Mouse (Mus musculus) forebrain, embryonic 11.5 days (tissue): ENCODE data around the gene Kcnd3. TPM values are rescaled to one million over a fixed set of nuclear protein-coding genes. Genes with fewer than 3 reads are reported as not detected.

Experiments used
- ATAC-seq: fragments of 200-750 bp; cut with Nextera tagmentation; replicated peaks from 2 replicates; pipeline ENCODE4 v1.8.0; 2017; ENCODE audit warnings: moderate TSS enrichment; ENCODE audit not compliant: low FRiP score
- DNase-seq: peaks from one replicate; pipeline ENCODE4 v3.0.0-alpha.2; 2017; ENCODE audit warnings: low spot score
- H3K27ac ChIP-seq: fragments of 300-500 bp; sonication (generic); 2 replicates; pipeline ENCODE4 v1.5.1; 2014; ENCODE audit warnings: low read depth, low read length
- H3K27me3 ChIP-seq: fragments of 300-500 bp; sonication (generic); 2 replicates; pipeline ENCODE4 v1.6.1; 2014; ENCODE audit warnings: mild to moderate bottlenecking, low read length, mixed read lengths; ENCODE audit not compliant: control insufficient read depth, insufficient read depth
- H3K36me3 ChIP-seq: fragments of 300-500 bp; sonication (generic); 2 replicates; pipeline ENCODE4 v1.6.1; 2014; ENCODE audit warnings: mild to moderate bottlenecking, low read length, moderate library complexity, mixed read lengths; ENCODE audit not compliant: control insufficient read depth, insufficient read depth
- H3K4me1 ChIP-seq: fragments of 300-500 bp; sonication (generic); replicated peaks from 2 replicates; pipeline ENCODE4 v1.6.1; 2014; ENCODE audit warnings: low read length, mixed read lengths; ENCODE audit not compliant: control insufficient read depth, insufficient read depth
- H3K4me2 ChIP-seq: fragments of 300-500 bp; sonication (generic); 2 replicates; pipeline ENCODE4 v1.6.1; 2014; ENCODE audit warnings: low read depth, mild to moderate bottlenecking, low read length, moderate library complexity, mixed read lengths; ENCODE audit not compliant: severe bottlenecking
- H3K4me3 ChIP-seq: fragments of 300-500 bp; sonication (generic); 2 replicates; pipeline ENCODE4 v1.5.1; 2014; ENCODE audit warnings: low read depth, low read length
- H3K9ac ChIP-seq: fragments of 300-500 bp; sonication (generic); 2 replicates; pipeline ENCODE4 v1.6.1; 2014; ENCODE audit warnings: low read length
- H3K9me3 ChIP-seq: fragments of 300-500 bp; sonication (generic); 2 replicates; pipeline ENCODE4 v1.6.1; 2016; ENCODE audit warnings: low read length, mixed read lengths; ENCODE audit not compliant: control insufficient read depth
- WGBS: fragments of 180-500 bp; shearing (Covaris S2); extraction: QIAGEN DNeasy Blood & Tissue Kit; methylation state at CpG from one replicate; pipeline ENCODE4 v1.1.7; 2014; 5-methylcytosine and 5-hydroxymethylcytosine counted together
- polyA plus RNA-seq: library from polyadenylated mRNA; unstranded; fragments of >200 nt; fragmentation: Nextera tagmentation; extraction: Ambion mirVana; gene quantifications from 2 replicates; pipeline ENCODE4 v1.2.1, GENCODE M21; 2014

The Kcnd3 gene
- polyA plus RNA-seq, 1 experiment from 2014 or later: 1.3 TPM

DNA sequence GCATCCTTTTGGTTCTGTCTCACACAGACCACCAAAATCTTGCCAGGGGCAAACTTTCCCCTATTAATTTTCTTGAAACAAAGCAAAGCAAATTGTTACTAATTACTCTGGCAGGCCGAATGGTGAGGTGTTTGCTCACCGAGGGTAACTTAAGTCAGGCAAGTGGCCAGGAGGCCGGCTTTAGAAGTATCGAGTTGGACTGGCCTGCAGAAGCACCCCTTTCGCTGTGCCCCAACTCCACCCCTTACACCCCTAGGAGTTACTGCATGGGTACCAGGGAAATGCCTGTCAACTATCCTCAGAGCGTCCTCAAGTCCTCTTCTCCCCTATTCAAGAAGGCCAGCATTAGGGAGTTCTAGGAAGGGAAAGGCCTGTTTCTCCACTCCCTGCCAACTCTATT, 251.4 kb downstream of the Kcnd3 start:
- Histone ChIP-seq H3K9me3 (no peaks in the 10 kb centered on the region), H3K4me1 (0 out of 2 replicates have a peak, but pooled peaks cover 2% of the 10 kb centered on the region)

DNA sequence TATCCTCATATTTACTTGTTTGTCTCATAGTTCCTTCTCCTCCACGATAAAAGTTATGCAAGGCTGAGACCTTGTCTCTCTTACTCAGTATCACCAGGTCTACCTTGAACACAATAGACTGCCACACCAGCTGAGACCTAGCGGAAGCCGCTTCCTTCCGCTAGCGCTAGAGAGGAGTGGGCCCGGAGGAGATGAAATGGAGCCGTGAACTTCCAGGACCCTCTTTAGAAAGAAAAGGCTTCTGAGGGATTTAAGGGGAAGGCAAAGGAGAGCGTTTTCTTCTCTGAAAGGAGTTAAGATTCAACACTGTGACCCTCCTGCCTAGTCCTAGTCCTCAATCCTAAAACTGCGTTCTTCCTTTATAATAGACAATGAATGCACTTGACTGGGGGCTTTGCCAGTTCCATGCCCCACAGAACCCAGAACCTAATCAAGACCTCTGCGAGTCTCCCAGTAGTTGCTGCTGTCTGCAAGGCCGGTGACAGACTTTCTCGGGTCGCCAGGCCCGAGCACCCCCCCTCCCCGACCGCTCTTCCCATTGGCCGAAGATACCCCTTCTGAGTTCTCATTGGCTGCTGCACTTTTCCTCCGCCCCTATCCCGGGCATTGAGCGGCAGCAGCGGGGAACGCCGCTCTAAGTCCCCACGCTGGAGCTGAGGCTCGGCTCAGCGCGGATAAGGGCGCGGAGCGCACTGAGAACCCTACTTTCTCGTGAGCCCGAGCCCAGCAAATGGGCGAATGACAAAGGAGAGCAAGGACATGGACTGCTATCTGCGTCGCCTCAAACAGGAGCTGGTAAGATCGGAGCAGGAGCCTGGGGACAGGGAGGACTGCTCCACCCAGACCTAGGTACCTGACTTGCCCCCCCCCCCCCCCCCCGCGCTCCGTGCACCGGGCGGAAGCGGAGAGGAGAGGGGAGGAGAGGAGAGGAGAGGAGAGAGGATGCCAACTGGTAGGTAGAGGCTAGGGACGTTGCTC, 252.2 kb downstream of the Kcnd3 start, which contains the start of gene Inka2:
TSS of gene Inka2 (plus strand) at position 569 of the 978 bp plus-strand sequence.
- no peaks in the 10 kb centered on the region for H3K36me3 ChIP-seq
- peak; percentile 91 for DNase-seq
- peak within 1 kb of the TSS; percentile 64 for H3K9ac ChIP-seq
- no peaks in the 10 kb centered on the region for H3K4me1 ChIP-seq
- H3K9me3 ChIP-seq: no peaks in the 10 kb centered on the region
- WGBS: 1% methylated on average over 41 of the region's 43 CpGs
- peaks cover 7% of the 10 kb centered on the region for H3K27me3 ChIP-seq
- H3K4me2 ChIP-seq: peak within 1 kb of the TSS; percentile 99
- H3K4me3 ChIP-seq: peak within 1 kb of the TSS; percentile 57
- no peak within 1 kb of the TSS for H3K27ac ChIP-seq
- ATAC-seq: peak; percentile 98

More for the DNA sequence above, 251.4 kb downstream of the Kcnd3 start:
- H3K9ac ChIP-seq: no peak overlapping the region
- H3K36me3 ChIP-seq: no peaks in the 10 kb centered on the region
- ATAC-seq (no peak), DNase-seq (no peak)
- H3K27ac ChIP-seq: no peak overlapping the region
- peaks cover 7% of the 10 kb centered on the region for H3K27me3 ChIP-seq
- H3K4me2 ChIP-seq: no peak overlapping the region; the same call in 1 of the 2 replicates
- WGBS: 49% methylated on average over 6 of the region's 6 CpGs
- no peak overlapping the region for H3K4me3 ChIP-seq

DNA sequence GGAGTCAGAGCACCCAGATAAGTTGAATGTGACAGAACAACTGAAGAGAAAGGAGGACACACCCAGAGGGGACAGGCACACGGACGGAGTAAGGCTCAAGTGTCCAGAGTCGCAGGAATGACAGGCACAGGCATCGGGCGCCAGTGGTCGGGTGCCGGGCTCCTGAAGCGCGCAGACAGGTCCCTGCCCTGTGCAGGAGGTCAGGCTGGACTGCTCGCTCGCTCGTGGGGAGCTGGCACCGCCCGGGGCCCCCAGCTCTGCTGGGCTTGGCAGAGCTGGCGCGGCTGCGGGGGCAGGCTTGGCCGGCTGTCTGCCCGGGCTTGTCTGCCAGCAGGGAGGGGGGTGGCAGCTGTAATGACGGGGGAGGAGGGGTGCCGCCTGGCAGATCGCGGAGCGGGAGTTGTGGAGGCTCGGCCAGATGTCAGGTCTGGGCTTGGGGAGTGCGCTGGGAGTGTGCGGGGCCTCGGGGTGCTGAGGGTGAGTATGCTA, 253.0 kb downstream of the Kcnd3 start:
- Histone ChIP-seq H3K36me3 (no peaks in the 10 kb centered on the region), H3K9me3 (no peaks in the 10 kb centered on the region), H3K4me1 (no peaks in the 10 kb centered on the region), H3K4me3 (peak overlapping the region; percentile 57), H3K27me3 (peaks cover 7% of the 10 kb centered on the region), H3K4me2 (peak overlapping the region; percentile 99), H3K9ac (peak overlapping the region; percentile 64), H3K27ac (no peak overlapping the region)
- peak; percentile 68 for DNase-seq
- ATAC-seq: peak; percentile 58
- WGBS: 0% methylated on average over 28 of the region's 28 CpGs

DNA sequence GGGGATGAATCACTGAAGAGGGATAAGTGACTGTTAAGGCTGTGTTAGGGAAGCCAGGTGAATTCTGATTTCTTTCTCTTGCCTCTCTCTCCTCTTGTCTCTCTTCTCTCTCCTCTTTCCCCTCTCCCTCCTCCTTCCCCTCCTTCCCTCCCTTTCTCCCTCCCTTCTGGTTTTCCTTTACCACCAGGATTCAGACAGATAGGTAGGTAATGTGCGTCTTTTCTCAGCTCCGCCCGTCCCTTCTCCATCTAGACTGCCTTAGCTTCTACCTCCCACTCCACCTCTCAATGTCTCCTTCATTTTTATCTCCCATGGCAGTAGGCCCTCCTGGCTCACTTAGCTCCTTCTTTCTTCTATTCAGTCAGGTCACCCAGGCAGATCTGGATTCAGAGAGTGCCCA, 253.4 kb downstream of the Kcnd3 start:
- 22% methylated on average over 3 of the region's 3 CpGs for WGBS
- H3K9me3 ChIP-seq: no peaks in the 10 kb centered on the region
- ATAC-seq: no peak
- H3K36me3 ChIP-seq: no peaks in the 10 kb centered on the region
- H3K27me3 ChIP-seq: peaks cover 7% of the 10 kb centered on the region
- no peaks in the 10 kb centered on the region for H3K4me1 ChIP-seq
- H3K4me3 ChIP-seq: peak overlapping the region; percentile 57
- H3K4me2 ChIP-seq: peak overlapping the region; percentile 99
- no peak overlapping the region for H3K27ac ChIP-seq
- no peak for DNase-seq
- peak overlapping the region; percentile 64 for H3K9ac ChIP-seq

DNA sequence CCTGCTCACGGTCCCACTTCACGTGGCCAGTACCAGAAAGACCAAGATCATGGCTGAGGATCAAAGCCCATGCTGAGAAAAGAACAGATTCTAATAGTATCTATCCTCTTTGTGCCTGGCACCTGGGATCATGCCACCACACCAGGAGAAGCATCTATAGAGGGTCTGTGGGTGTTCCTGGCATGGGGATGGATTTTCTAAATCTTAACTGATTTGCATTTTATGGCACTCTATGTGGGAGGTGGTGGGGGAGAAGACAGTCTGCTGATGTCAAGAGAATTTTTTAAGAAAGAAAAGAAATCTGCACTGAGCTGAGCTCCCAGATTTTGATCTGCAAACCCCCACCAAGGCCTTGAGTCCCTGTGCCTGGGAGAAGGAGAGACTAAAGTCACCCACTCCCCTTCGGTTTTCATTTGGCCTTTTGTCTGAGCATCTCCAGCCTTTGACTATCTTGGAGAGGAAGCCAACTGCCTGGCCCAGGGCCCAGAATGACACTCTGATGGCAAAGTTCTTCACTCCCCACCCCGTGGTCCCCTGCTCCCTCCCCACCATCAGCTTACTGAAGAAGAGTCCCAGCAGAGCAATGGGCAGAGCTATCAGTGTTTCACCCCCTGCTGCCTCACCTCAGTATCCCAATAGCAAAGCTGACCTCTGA, 254.4 kb downstream of the Kcnd3 start:
- no peaks in the 10 kb centered on the region for H3K36me3 ChIP-seq
- H3K9ac ChIP-seq: no peak overlapping the region; the same call in 1 of the 2 replicates
- H3K27me3 ChIP-seq: peaks cover 7% of the 10 kb centered on the region
- no peaks in the 10 kb centered on the region for H3K4me1 ChIP-seq
- H3K27ac ChIP-seq: no peak overlapping the region
- ATAC-seq (no peak), DNase-seq (no peak)
- H3K9me3 ChIP-seq: no peaks in the 10 kb centered on the region
- WGBS: 29% methylated on average over 4 of the region's 4 CpGs
- H3K4me2 ChIP-seq: peak overlapping the region; percentile 13
- H3K4me3 ChIP-seq: no peak overlapping the region

DNA sequence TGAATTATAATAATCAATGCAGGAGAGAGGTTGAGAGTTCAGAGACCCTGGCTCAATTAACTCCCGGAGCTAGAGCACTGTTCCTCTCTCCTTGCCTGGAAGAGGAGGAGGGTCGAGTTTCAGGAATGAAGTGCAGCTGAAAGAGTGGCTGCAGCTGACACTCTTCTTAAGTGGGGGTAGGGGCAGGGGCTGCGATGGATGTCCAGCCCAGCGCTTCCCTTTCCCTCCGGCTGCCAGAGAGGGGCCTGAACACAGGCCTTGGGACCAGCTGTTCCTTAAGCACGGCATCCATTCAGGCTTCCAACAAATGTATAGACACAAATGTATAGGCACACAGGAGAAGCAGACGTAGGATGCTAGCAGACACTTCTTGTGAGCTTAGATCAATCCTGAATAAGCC, 255.5 kb downstream of the Kcnd3 start:
- H3K36me3 ChIP-seq: no peaks in the 10 kb centered on the region
- no peaks in the 10 kb centered on the region for H3K9me3 ChIP-seq
- H3K4me2 ChIP-seq: 0 out of 2 replicates have a peak overlapping the region, but pooled peaks have one; percentile 18
- H3K9ac ChIP-seq: no peak overlapping the region
- no peak for ATAC-seq
- DNase-seq: no peak
- 10% methylated on average over 7 of the region's 7 CpGs for WGBS
- no peaks in the 10 kb centered on the region for H3K4me1 ChIP-seq
- no peak overlapping the region for H3K27ac ChIP-seq
- no peak overlapping the region for H3K4me3 ChIP-seq
- peaks cover 7% of the 10 kb centered on the region for H3K27me3 ChIP-seq

DNA sequence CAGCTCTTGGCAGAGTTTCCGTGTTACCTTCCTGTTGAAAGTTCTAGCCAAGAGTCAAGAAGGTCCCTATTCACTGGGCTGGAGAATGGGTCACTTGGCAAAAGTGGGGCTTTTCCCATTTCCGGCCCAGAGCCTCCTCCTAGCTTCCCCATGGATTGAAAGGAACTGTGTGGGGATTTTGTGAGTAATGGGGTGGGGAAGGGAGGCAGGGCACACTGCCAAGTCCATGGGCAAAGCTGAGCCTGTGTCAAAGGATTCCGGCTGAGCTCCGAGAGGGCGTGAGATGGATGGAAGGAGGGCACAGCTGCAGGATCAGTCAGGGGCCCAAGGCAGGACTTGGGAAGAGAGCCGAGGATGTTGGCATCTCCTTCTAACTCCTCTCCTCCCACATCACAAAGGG, 258.1 kb downstream of the Kcnd3 start:
- Histone ChIP-seq H3K4me2 (no peak overlapping the region), H3K36me3 (no peaks in the 10 kb centered on the region), H3K27me3 (peaks cover 4% of the 10 kb centered on the region), H3K27ac (no peak overlapping the region), H3K9ac (no peak overlapping the region), H3K4me1 (no peaks in the 10 kb centered on the region), H3K9me3 (no peaks in the 10 kb centered on the region), H3K4me3 (no peak overlapping the region)
- DNase-seq (no peak), ATAC-seq (no peak)
- WGBS: 79% methylated on average over 6 of the region's 6 CpGs

DNA sequence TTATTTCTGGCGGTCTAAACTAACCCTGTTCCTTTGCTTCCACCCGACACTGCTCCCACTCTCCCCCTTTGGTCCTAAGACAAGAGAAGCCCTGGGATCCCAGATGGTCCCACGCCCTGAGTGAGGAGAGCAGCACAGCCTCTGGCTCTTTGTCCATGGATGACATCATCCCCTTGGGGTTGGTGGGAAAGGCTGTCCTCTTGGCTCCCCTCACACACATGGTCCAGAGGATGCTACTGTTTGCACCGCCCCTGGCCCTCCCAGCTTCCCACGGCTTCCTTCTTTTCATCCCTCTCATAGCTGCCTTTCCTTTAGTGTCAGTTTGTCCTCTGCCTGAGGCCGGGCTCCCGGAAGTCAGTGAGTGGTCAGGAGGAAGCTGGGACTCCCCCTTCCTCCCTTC, 259.6 kb downstream of the Kcnd3 start:
- Histone ChIP-seq H3K4me2 (no peak overlapping the region), H3K9me3 (no peaks in the 10 kb centered on the region), H3K27ac (no peak overlapping the region), H3K4me1 (no peaks in the 10 kb centered on the region), H3K36me3 (no peaks in the 10 kb centered on the region), H3K4me3 (no peak overlapping the region), H3K9ac (no peak overlapping the region), H3K27me3 (peaks cover under 1% of the 10 kb centered on the region)
- DNase-seq (no peak), ATAC-seq (no peak)
- WGBS: 74% methylated on average over 7 of the region's 7 CpGs
